10 mouse cellular contexts compared by ENCODE assay signal in the genomic region with DNA sequence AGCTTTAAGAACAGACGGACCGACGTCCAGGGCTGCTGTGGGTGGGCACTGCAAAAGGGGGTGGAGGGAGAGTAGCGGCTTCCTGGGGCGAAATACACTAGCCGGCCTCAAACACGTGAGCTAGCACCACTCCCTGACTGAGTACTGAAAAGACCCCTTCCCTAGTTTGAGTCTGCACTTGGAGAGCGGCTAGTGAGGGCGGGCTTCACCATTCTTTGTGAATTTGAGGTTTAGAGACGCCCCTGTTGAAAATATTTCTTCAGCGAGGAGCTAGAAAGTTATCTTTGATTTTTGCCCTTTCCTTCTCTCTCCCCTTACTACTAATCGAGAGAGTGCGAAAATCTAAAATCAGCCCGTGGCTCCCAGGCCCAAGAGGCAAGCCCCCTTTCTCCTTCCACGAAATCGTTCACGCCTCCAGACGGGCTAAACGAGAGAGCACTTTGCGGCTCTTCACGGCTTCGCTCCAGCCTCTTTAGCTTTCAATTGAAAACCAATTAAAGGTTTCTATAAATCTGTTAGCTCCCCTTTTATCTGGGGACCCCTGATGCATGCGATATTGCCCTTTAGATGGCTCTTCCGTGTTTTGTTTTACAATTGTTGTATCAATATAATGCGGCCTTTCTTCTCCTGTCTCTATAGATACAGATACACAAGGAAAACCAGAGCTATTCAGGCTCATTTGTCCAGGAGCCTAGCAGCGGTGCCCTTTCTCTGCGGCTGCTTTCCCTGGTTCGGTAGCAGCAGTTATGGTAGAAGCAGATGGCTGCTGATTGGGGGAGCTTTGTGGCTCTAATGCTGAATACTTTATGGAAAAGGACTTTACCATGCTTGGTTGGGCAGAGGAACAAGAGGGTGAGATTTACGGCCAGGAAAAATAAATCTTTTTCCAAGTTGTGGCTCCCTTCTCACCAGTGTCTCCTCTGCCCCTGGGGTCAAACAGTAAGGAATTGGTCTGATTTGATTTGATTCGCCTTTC. TPM values are rescaled to one million over a fixed set of nuclear protein-coding genes. Genes with fewer than 3 reads are reported as not detected.
DNase-seq lines count a peak whose midpoint lies in the region; ATAC-seq and TF ChIP-seq lines count a peak whose summit lies in the region.
"Had no signal": no experiment of that assay in that cellular context is flagged by ENCODE, and none has a peak within 500 bp of the region (broad histone marks: within the 10 kb centered on the region; RNA-seq: fewer than 3 reads in every experiment).

No protein-coding gene starts in this region.

- H3K36me3 ChIP-seq in lung, embryonic 14.5 days (ENCODE audit: insufficient read depth): no peaks in the 10 kb centered on the region
- H3K36me3 ChIP-seq in embryonic facial prominence, embryonic 15.5 days: no peaks in the 10 kb centered on the region
- H3K36me3 ChIP-seq in limb, embryonic 11.5 days (ENCODE audit: control insufficient read depth, insufficient read depth, low read length): no peaks in the 10 kb centered on the region
- H3K36me3 ChIP-seq in splenic B cell, adult 2 months (ENCODE audit: control insufficient read depth, insufficient read depth, low read length, poor library complexity, severe bottlenecking): no peaks in the 10 kb centered on the region

- H3K4me3 ChIP-seq in lung, embryonic 14.5 days (ENCODE audit: low read depth, low read length): peak overlapping the region; percentile 48
- peak overlapping the region; percentile 50; the same call in 1 of the 2 replicates for H3K4me3 ChIP-seq in embryonic facial prominence, embryonic 15.5 days (replicated peaks)
- no peak overlapping the region for H3K4me3 ChIP-seq in limb, embryonic 11.5 days (ENCODE audit: low read depth, low read length)

- no peak overlapping the region for H3K27ac ChIP-seq in lung, embryonic 14.5 days (ENCODE audit: low read depth)
- no peak overlapping the region for H3K27ac ChIP-seq in embryonic facial prominence, embryonic 15.5 days (replicated peaks)
- H3K27ac ChIP-seq in limb, embryonic 11.5 days (replicated peaks; ENCODE audit: low read depth, low read length): no peak overlapping the region

- peaks cover 82% of the 10 kb centered on the region for H3K27me3 ChIP-seq in lung, embryonic 14.5 days (ENCODE audit: insufficient read depth, low read length)
- peaks cover 84% of the 10 kb centered on the region for H3K27me3 ChIP-seq in embryonic facial prominence, embryonic 15.5 days
- H3K27me3 ChIP-seq in limb, embryonic 11.5 days (ENCODE audit: control insufficient read depth, insufficient read depth, low read length): peaks cover 72% of the 10 kb centered on the region
- no peaks in the 10 kb centered on the region for H3K27me3 ChIP-seq in splenic B cell, adult 2 months (ENCODE audit: control insufficient read depth, insufficient read depth, low read length, poor library complexity, severe bottlenecking)

- TF ChIP-seq CTCF in lung, embryonic 14.5 days (IDR thresholded peaks at IDR 0.05; ENCODE audit: low read depth): no peak

- no peak overlapping the region for H3K9ac ChIP-seq in lung, embryonic 14.5 days
- no peak overlapping the region for H3K9ac ChIP-seq in embryonic facial prominence, embryonic 15.5 days
- no peak overlapping the region for H3K9ac ChIP-seq in limb, embryonic 11.5 days (ENCODE audit: low read length)

- peak overlapping the region; percentile 70 for H3K4me2 ChIP-seq in lung, embryonic 14.5 days
- H3K4me2 ChIP-seq in embryonic facial prominence, embryonic 15.5 days (replicated peaks): 0 out of 2 replicates have a peak overlapping the region, but pooled peaks have one; percentile 88
- H3K4me2 ChIP-seq in limb, embryonic 11.5 days (ENCODE audit: low read depth, severe bottlenecking): no peak overlapping the region; the same call in 1 of the 2 replicates

- H3K9me3 ChIP-seq in lung, embryonic 14.5 days (ENCODE audit: low read depth, low read length): no peaks in the 10 kb centered on the region
- no peaks in the 10 kb centered on the region for H3K9me3 ChIP-seq in embryonic facial prominence, embryonic 15.5 days (replicated peaks)
- no peaks in the 10 kb centered on the region for H3K9me3 ChIP-seq in limb, embryonic 11.5 days (ENCODE audit: control insufficient read depth, low read length)

- no peak for ATAC-seq in lung, embryonic 14.5 days (ENCODE audit: insufficient read depth)
- no peak for ATAC-seq in embryonic facial prominence, embryonic 15.5 days (ENCODE audit: insufficient number of reproducible peaks, low FRiP score, low TSS enrichment, low read depth)
- ATAC-seq in limb, embryonic 11.5 days (ENCODE audit: insufficient number of reproducible peaks, low FRiP score, low TSS enrichment, low read depth): no peak

- DNase-seq in lung, embryonic 14.5 days: peak; percentile 41
- no peak for DNase-seq in lung, postnatal 10 days
- DNase-seq in limb, embryonic 11.5 days (ENCODE audit: low spot score): peak; percentile 58
- peak; percentile 15 for DNase-seq in splenic B cell, adult 2 months (ENCODE audit: low read depth, low spot score)
- DNase-seq in frontal cortex, postnatal 25 days (ENCODE audit: low spot score in 2 of 2): no peak
- DNase-seq in ovary, postnatal 36 days (ENCODE audit: low spot score): no peak
- no peak for DNase-seq in testis, postnatal 10 days (ENCODE audit: low spot score)
- DNase-seq: kidney, postnatal 25 days; thymus, postnatal 4 days had no signal

- WGBS in lung, embryonic 14.5 days: 4% methylated on average over 30 of the region's 30 CpGs
- WGBS in embryonic facial prominence, embryonic 15.5 days: 5% methylated on average over 30 of the region's 30 CpGs
- under 1% methylated on average over 30 of the region's 30 CpGs for WGBS in limb, embryonic 11.5 days

- 0 out of 2 replicates have a peak, but pooled peaks cover 3% of the 10 kb centered on the region for H3K4me1 ChIP-seq in lung, embryonic 14.5 days (ENCODE audit: insufficient read depth)
- H3K4me1 ChIP-seq in embryonic facial prominence, embryonic 15.5 days: peaks cover 37% of the 10 kb centered on the region
- H3K4me1 ChIP-seq in limb, embryonic 11.5 days (ENCODE audit: control insufficient read depth, insufficient read depth, low read length): peaks cover 3% of the 10 kb centered on the region; the same call in 1 of the 2 replicates

RNA-seq across cellular contexts. Expression of gene Prdm8, which starts 2.7 kb away (rescaled TPM):
- polyA plus RNA-seq in lung, embryonic 14.5 days (2014; fragmentation: Nextera tagmentation; extraction: Ambion mirVana): 1.1 and 1.7 TPM in 2 replicates
- polyA plus RNA-seq in embryonic facial prominence, embryonic 15.5 days (2015; fragmentation: Nextera tagmentation; extraction: Ambion mirVana): 0.18 and 0.19 TPM in 2 replicates
- polyA plus RNA-seq in limb, embryonic 11.5 days (2014; fragmentation: Nextera tagmentation; extraction: Ambion mirVana): 0.07 and 0.10 TPM in 2 replicates

Comparison
In these comparisons a context has a peak if more than half of its experiments do, and no peak if none do; other contexts are left out.
1. DNase-seq: peak in lung, embryonic 14.5 days (single experiment), limb, embryonic 11.5 days (single experiment) and splenic B cell, adult 2 months (single experiment); none in lung, postnatal 10 days (single experiment), frontal cortex, postnatal 25 days (0 of 2), ovary, postnatal 36 days (single experiment) and testis, postnatal 10 days (single experiment).